Mouse (Mus musculus): Measurements from ENCODE around the gene Polr3f. TPM values are rescaled to one million over a fixed set of nuclear protein-coding genes. Genes with fewer than 3 reads are reported as not detected.

Gene Polr3f
- polyA plus RNA-seq (2015; fragmentation: Nextera tagmentation; extraction: Ambion mirVana): 25.3 and 27.9 TPM in 2 replicates

DNA sequence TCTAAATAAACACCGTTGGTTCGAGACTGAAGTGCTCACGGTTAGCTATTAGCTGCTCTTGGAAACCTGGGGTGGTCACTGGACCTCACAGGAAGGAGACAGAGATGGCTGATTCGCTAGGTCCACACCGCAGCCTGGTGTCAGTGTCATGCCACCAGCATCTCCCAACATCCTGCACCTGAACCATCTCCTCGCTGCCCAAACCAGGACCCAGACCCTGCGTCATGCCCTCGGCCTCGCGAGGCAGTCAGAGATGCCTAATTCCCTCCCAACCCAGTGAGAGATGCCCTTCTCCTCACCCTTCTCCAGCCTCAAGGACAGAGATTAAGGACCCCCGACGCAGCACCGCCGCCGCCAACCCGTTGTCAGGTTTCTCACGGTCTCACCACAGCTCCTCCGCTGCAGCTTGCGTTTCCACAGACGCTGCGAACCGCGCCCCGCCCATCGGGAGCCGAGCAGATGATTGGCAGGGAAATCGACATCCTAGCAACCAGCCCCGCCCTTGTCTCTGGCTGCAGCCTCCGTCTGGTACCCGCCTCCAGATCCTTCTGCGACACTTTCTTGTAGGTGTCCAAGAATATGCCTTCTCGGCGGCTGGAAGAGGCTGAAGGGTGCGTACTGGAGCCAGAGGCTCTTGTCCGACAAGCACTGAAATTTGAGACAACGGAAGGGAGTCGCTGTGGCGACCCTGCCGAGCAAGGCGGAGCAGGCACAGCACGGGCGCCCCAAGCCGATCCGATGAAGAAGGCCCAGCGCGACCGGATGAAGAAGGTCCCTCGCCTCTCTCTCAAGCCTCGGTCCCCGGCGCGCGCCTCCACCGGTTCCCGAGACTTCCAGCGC, at the start of gene Polr3f, which contains the start of gene Dzank1:
Polr3f (plus strand) TSS at position 738 of the 840 bp plus-strand sequence.
Dzank1 (minus strand) TSS at position 434 of the 840 bp plus-strand sequence.
- H3K36me3 ChIP-seq (replicated peaks): peaks cover 5% of the 10 kb centered on the region; the same call in 1 of the 2 replicates
- H3K9ac ChIP-seq: peak within 1 kb of the TSS; percentile 75
- peak; percentile 98 for ATAC-seq (replicated peaks)
- H3K27ac ChIP-seq: peak within 1 kb of the TSS; percentile 98
- H3K4me1 ChIP-seq: peaks cover 26% of the 10 kb centered on the region
- 0 out of 2 replicates have a peak, but pooled peaks cover 3% of the 10 kb centered on the region for H3K27me3 ChIP-seq (replicated peaks)
- peak within 1 kb of the TSS; percentile 71 for H3K4me2 ChIP-seq
- H3K4me3 ChIP-seq: peak within 1 kb of the TSS; percentile 86
- under 1% methylated on average over 56 of the region's 56 CpGs for WGBS
- no peaks in the 10 kb centered on the region for H3K9me3 ChIP-seq

DNA sequence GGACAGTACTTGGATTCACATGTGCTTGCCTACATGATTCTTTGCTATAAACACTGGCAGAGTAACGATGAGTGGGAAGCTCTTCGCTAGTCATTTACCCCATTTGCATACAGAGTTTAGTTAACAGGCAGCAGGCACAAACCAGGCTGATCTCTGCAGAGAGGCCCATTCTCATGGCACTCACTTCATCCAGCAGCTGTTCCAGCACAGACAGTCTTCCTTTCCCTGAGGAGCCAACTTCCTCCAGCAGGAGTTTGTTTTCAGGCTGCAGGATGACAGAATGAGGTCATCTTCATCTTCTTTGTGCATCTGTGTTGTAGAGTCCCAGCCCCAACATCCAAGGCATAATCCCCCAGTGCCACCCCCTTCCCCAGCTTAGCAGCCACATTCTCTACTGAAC, 48.1 kb upstream of the Polr3f start:
- peaks cover 21% of the 10 kb centered on the region for H3K36me3 ChIP-seq (replicated peaks)
- H3K27me3 ChIP-seq (replicated peaks): no peaks in the 10 kb centered on the region
- H3K27ac ChIP-seq: no peak overlapping the region
- H3K9me3 ChIP-seq: no peaks in the 10 kb centered on the region
- ATAC-seq (replicated peaks): no peak
- H3K4me3 ChIP-seq: no peak overlapping the region
- H3K4me2 ChIP-seq: no peak overlapping the region
- no peak overlapping the region for H3K9ac ChIP-seq
- WGBS: 84% methylated on average over 2 of the region's 2 CpGs
- H3K4me1 ChIP-seq: no peaks in the 10 kb centered on the region

DNA sequence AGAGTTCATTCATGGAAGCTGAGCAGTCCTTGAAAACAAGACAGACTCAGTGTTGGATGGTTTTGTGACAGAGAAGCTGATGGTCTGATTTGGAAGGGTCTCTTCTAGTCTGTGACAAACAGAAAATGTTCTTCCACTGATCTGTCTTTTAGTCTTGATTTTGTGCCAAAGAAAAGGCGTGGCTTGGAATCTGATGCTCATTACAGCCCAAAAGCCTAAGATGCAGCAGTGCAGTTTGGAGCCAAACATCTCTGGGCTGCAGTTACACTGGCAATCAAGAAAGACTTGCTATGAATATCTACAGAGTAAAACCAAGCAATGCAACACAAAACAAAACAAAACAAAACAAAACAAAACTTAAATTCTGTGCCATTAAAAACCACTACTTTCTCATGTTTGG, 43.4 kb upstream of the Polr3f start:
- no peak overlapping the region for H3K27ac ChIP-seq
- H3K9ac ChIP-seq: no peak overlapping the region
- no peak for ATAC-seq (replicated peaks)
- H3K4me2 ChIP-seq: no peak overlapping the region
- WGBS: 67% methylated on average over 1 of the region's 1 CpGs
- H3K9me3 ChIP-seq: no peaks in the 10 kb centered on the region
- H3K4me3 ChIP-seq: no peak overlapping the region
- no peaks in the 10 kb centered on the region for H3K27me3 ChIP-seq (replicated peaks)
- peaks cover 31% of the 10 kb centered on the region for H3K36me3 ChIP-seq (replicated peaks)
- H3K4me1 ChIP-seq: no peaks in the 10 kb centered on the region

DNA sequence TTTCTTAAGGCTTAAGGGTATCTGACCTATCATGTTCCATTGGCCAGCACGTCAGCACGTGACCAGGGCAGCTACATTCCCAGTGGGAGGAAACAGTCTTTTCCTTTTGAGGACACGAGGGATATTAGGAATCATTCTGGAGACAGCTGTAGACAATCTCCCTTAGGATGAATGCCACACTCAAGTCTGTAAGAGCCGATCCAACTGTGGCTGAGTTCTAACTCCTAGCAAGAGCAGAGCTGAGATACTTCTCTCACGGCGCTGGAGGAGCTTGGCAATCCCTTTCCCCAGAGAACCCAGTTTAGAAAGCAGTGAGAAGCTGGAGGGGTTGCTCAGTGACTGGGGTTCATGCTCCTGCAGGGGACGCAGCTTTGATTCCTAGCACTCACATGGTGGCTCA, 42.1 kb upstream of the Polr3f start:
- H3K36me3 ChIP-seq (replicated peaks): peaks cover 36% of the 10 kb centered on the region
- no peak for ATAC-seq (replicated peaks)

DNA sequence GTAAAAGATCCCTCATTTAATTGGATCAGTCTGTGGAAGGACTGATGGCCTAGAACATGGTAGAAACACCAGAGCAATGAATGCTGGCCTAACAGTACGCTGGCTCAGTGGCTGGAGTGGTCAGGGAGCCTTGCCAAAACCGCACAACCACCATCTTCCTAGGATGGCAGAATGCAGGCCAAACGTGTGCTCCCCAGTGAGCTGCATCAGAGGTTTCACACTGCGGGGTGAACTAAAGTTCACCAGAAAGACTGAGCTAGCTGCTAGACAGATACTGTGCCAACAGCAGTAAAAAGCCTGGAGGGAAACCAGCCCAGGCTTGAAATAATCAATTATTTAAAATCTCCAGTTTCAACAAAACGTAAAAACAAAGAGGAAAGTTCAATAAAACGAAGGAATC, 40.0 kb upstream of the Polr3f start:
- 74% methylated on average over 6 of the region's 6 CpGs for WGBS

More for the DNA sequence above, 42.1 kb upstream of the Polr3f start:
- Histone ChIP-seq H3K4me2 (no peak overlapping the region), H3K27ac (no peak overlapping the region), H3K9me3 (no peaks in the 10 kb centered on the region), H3K4me1 (no peaks in the 10 kb centered on the region), H3K27me3 (replicated peaks) (no peaks in the 10 kb centered on the region), H3K4me3 (no peak overlapping the region), H3K9ac (no peak overlapping the region)
- 87% methylated on average over 7 of the region's 7 CpGs for WGBS

DNA sequence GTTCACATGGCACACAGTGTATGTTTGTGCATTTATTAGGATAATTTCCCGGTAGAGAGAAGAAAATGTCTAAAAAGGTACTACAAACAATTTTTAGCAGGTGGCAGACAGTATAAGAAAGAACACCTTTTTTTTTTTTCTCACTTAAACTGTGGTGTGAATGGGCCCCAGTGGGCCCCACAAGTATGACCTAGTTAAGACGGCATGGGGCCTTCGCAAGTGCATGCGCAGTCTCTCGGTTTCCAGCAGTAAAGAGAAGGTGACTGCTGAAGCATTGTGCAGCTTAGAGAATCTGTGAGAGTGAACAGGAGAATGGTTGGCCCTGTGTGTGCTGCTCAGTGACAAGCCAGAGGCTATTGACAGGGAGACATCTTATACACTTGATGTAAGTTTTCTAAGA, 38.2 kb upstream of the Polr3f start:
- Histone ChIP-seq H3K36me3 (replicated peaks) (peaks cover 20% of the 10 kb centered on the region), H3K9ac (no peak overlapping the region), H3K9me3 (no peaks in the 10 kb centered on the region), H3K4me3 (no peak overlapping the region), H3K4me2 (no peak overlapping the region), H3K27me3 (replicated peaks) (no peaks in the 10 kb centered on the region), H3K4me1 (no peaks in the 10 kb centered on the region), H3K27ac (no peak overlapping the region)
- ATAC-seq (replicated peaks): no peak
- 94% methylated on average over 5 of the region's 5 CpGs for WGBS

More for the DNA sequence above, 40.0 kb upstream of the Polr3f start:
- Histone ChIP-seq H3K4me2 (no peak overlapping the region), H3K9me3 (no peaks in the 10 kb centered on the region), H3K4me1 (no peaks in the 10 kb centered on the region), H3K27me3 (replicated peaks) (no peaks in the 10 kb centered on the region), H3K4me3 (no peak overlapping the region), H3K27ac (no peak overlapping the region), H3K9ac (no peak overlapping the region), H3K36me3 (replicated peaks) (peaks cover 26% of the 10 kb centered on the region)
- ATAC-seq (replicated peaks): no peak

DNA sequence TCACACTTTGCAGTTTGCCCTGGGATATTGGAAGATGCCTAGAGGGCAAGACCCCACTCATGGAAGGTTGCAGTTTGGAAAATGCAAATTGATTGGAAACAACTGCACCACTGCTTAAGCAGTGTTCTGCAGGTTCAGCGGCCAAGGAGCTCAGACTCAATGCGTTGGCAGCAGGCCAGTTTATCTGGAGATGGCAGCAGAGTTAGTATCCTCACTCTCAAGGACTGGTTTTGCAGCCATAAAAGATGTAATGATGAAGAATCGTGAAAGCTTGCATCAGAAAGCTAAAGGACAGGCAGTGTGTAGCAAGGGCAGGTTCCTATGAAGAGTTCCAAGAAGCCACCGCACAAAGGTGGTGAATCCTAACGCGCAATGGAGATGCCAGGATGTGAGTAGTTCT, 25.4 kb upstream of the Polr3f start:
- H3K27me3 ChIP-seq (replicated peaks): no peaks in the 10 kb centered on the region
- no peaks in the 10 kb centered on the region for H3K9me3 ChIP-seq
- no peak overlapping the region for H3K4me2 ChIP-seq
- no peak for ATAC-seq (replicated peaks)
- no peak overlapping the region for H3K4me3 ChIP-seq
- peaks cover 27% of the 10 kb centered on the region for H3K36me3 ChIP-seq (replicated peaks)
- no peak overlapping the region for H3K9ac ChIP-seq
- H3K27ac ChIP-seq: no peak overlapping the region
- no peaks in the 10 kb centered on the region for H3K4me1 ChIP-seq
- WGBS: 88% methylated on average over 6 of the region's 6 CpGs

DNA sequence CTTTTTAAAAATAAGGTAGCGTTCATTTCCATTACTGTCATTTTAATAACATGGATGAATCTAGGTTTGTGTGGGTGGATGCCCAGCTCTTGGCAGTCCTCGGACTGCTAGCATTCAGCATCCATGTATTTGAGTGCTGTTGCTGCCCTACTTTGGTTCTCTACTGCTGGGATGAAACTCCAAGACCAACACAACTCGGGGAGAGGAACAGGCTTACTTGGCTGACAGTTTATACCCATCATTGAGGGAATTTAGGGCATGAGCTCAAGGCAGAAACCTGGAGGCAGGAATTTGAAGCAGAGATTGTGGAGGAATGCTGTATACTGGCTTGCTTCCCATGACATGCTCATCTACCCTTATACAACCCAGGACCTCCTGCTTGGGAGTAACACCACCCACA, 12.9 kb upstream of the Polr3f start:
- Histone ChIP-seq H3K4me2 (no peak overlapping the region), H3K4me1 (no peaks in the 10 kb centered on the region), H3K9ac (no peak overlapping the region), H3K4me3 (no peak overlapping the region), H3K27me3 (replicated peaks) (0 out of 2 replicates have a peak, but pooled peaks cover 3% of the 10 kb centered on the region), H3K36me3 (replicated peaks) (peaks cover 15% of the 10 kb centered on the region; the same call in 1 of the 2 replicates), H3K27ac (no peak overlapping the region), H3K9me3 (no peaks in the 10 kb centered on the region)
- no peak for ATAC-seq (replicated peaks)
- 83% methylated on average over 3 of the region's 3 CpGs for WGBS

DNA sequence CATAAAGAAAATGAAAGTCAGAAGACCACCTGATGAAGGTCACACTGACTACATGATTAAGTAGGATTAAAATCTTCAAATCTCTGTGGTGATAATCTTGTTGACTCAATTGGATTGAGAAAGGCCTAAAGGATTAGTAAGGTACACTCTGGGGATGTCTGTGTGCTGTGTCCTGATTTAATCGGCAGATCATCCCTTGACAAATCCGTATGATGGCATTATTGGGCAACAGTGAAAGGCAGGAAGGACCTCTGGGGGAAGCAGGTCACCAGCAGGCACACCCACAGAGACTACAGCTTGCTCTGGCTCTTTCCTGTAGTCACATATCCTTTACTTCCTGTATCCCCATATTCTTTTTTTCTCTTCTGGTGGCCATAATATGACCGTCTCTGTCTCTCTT, 7.7 kb upstream of the Polr3f start:
- H3K27me3 ChIP-seq (replicated peaks): 0 out of 2 replicates have a peak, but pooled peaks cover 6% of the 10 kb centered on the region
- 57% methylated on average over 3 of the region's 3 CpGs for WGBS

DNA sequence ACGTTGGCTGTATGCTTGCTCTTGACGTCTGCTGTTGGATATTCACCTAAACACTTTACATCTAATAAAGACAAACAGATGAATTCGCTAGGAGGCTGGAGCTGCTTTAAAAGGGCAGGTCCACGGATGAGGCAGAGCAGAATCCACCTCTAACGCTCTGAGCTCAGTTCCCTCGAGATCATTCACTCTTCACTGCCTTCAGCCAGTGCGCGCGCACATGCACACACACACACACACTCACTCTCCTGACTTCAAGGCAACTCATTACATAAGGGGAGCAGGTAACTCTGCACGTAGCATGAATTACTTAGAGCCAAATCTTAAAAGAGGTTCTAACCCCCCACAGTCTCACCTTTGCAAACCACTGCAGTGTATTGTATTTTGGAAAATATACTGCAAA, 1.7 kb upstream of the Polr3f start:
- H3K27me3 ChIP-seq (replicated peaks): 0 out of 2 replicates have a peak, but pooled peaks cover 3% of the 10 kb centered on the region
- H3K4me2 ChIP-seq: peak overlapping the region; percentile 71
- H3K4me1 ChIP-seq: peaks cover 26% of the 10 kb centered on the region
- H3K36me3 ChIP-seq (replicated peaks): peaks cover 5% of the 10 kb centered on the region; the same call in 1 of the 2 replicates
- 46% methylated on average over 10 of the region's 10 CpGs for WGBS
- no peak overlapping the region; the same call in 1 of the 2 replicates for H3K9ac ChIP-seq
- no peak overlapping the region for H3K27ac ChIP-seq
- peak overlapping the region; percentile 86; the same call in 1 of the 2 replicates for H3K4me3 ChIP-seq
- ATAC-seq (replicated peaks): no peak
- H3K9me3 ChIP-seq: no peaks in the 10 kb centered on the region

More for the DNA sequence above, 7.7 kb upstream of the Polr3f start:
- no peaks in the 10 kb centered on the region for H3K9me3 ChIP-seq
- ATAC-seq (replicated peaks): no peak
- no peak overlapping the region for H3K27ac ChIP-seq
- H3K9ac ChIP-seq: no peak overlapping the region
- no peaks in the 10 kb centered on the region for H3K4me1 ChIP-seq
- peaks cover 17% of the 10 kb centered on the region for H3K36me3 ChIP-seq (replicated peaks)
- H3K4me2 ChIP-seq: no peak overlapping the region
- H3K4me3 ChIP-seq: no peak overlapping the region

DNA sequence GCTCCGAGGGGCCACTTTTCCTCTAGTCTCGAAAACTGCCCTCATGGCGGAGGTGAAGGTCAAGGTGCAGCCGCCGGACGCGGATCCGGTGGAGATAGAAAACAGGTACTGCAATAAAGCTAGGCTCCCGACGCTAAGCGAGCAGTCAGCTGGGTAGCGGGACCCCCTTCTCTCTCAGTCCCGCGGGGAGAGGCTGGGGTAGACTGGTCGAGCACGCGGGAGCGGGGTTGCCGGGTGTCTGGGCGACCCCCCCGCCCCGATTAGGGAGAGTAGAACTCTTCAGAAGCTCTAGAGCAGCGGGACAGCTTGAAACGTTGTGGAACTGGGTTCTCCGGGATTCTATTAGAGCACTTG, 280 bp downstream of the Polr3f start:
- H3K9me3 ChIP-seq: no peaks in the 10 kb centered on the region
- under 1% methylated on average over 25 of the region's 25 CpGs for WGBS
- peak overlapping the region; percentile 86 for H3K4me3 ChIP-seq
- peaks cover 26% of the 10 kb centered on the region for H3K4me1 ChIP-seq
- peak overlapping the region; percentile 98 for H3K27ac ChIP-seq
- ATAC-seq (replicated peaks): peak; percentile 59
- peak overlapping the region; percentile 71 for H3K4me2 ChIP-seq
- H3K9ac ChIP-seq: peak overlapping the region; percentile 75
- 0 out of 2 replicates have a peak, but pooled peaks cover 3% of the 10 kb centered on the region for H3K27me3 ChIP-seq (replicated peaks)
- H3K36me3 ChIP-seq (replicated peaks): peaks cover 8% of the 10 kb centered on the region; the same call in 1 of the 2 replicates

DNA sequence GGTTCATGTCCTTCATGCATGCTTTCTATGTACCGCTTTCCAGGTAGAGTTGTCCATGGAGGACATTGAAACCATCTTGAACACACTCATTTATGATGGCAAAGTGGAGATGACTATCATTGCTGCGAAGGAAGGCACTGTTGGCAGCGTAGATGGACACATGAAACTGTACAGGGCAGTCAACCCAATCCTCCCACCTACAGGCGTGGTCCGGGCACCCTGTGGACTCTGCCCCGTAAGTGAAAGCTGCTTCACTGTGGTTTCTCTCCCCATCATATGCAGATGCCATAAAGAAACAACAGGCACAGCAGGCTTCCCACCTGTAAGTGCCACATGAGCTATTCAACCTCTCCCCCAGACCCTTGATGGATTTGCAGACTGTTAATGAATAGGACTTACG, 9.6 kb downstream of the Polr3f start:
- H3K4me1 ChIP-seq: no peaks in the 10 kb centered on the region
- no peak overlapping the region for H3K27ac ChIP-seq
- H3K4me3 ChIP-seq: no peak overlapping the region
- ATAC-seq (replicated peaks): no peak
- no peak overlapping the region for H3K4me2 ChIP-seq
- peaks cover 71% of the 10 kb centered on the region for H3K36me3 ChIP-seq (replicated peaks)
- H3K9me3 ChIP-seq: no peaks in the 10 kb centered on the region
- H3K27me3 ChIP-seq (replicated peaks): no peaks in the 10 kb centered on the region
- WGBS: 96% methylated on average over 7 of the region's 7 CpGs
- H3K9ac ChIP-seq: no peak overlapping the region

All from midbrain, embryonic 15.5 days (tissue).